Mouse (Mus musculus): Measurements from ENCODE around the gene Ifi203.
"Not testable (repeated sequence)": the region's sequence is repeated elsewhere in the genome, so short reads cannot be mapped to it uniquely, and the experiment has no call there.

The Ifi203 gene

DNA sequence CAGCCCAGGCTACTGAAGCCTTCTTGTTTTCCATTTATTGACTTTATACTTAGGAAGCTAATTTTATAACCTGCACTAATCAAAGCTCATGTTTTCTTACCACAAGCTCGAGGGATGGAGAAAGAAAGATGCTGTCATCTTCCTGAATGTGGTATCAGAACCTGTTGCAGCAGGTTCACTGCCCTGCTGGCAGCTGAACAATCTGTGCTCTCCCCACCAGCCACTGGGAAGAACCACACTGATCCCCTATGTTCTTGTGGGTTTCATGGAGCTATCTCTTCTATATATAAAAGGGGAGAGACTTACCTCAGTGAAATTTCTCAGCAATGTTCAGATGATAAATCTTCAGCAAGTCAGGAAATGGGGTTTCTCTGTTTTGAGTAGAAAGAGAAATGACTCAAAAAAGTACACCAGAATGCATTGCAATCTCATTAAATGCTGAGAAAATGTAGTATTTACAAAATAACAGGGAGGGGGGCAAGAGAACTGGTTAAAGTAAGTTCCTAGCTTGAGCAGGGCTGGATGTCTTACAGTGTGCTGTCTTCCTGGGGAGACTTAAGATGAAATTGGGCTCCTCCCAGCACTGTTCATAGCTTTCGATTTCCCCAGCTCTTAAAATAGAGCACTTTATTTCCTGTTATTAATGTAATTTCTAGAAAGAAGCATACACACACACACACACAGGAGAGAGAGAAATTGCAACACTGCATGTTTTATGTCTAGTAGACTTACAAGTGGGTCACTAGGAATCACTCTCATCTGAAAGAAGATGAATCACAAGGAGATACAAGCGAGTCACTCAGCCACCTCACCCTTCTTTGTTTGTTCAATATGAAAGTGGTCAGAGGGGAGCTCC is at the start of gene Ifi203, which contains the start of gene Mndal:
Ifi203 (minus strand) TSS at position 749 of the 856 bp plus-strand sequence.
Mndal (minus strand) TSS at position 568 of the 856 bp plus-strand sequence.
- not testable (repeated sequence) for DNase-seq (ENCODE audit: low spot score)

DNA sequence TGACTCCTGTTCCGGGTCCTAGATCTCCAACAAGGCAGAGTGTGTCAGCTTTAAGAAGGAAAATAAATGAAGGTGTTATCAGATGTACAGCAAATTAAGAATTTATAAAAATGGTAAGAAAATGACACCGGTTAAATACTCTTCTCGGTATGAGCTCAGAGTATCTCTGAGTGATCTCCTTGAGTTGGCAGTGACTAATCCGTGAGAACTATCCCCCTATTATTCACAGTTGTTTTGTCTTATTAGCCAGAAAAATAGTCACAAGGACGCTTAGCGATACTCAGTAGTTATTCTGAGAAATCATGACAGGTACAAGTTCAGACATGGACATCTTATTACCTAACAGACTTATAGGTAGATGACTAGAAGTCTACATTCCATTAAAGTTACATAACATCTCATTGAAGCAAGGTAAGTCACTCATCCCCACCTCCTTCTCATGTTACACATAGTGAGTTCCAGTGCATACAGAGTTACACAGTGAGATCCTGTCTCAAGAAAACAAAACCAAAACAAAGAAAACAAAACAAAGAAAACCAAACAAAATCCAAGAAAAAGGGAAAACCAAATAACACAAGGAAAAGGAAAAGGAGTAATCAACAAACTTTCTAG is 40.3 kb upstream of the Ifi203 start, which contains the start of gene Ifi202b:
Ifi202b (minus strand) TSS at position 51 of the 612 bp plus-strand sequence.
- DNase-seq (ENCODE audit: low spot score) = not testable (repeated sequence)

DNA sequence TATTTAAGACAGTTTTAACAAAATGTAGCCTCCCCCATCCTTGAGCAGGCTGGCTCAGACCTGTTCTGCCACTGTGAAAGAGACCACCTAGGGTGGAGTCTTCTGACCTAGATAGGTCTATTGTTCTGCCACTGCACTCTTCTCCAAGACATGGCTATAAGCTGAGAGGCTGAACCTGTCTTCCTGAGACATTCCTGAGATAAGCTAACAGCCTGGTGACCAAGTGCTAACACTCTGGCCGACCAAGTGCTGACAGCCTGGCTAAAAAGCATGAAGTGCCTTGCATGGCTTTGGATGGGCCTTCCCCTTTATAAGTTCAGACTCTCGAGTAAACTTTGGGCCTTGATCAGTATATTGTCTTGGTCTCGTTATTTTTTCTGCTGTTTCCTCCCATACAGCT is 38.6 kb upstream of the Ifi203 start:
- DNase-seq (ENCODE audit: low spot score) = not testable (repeated sequence)

DNA sequence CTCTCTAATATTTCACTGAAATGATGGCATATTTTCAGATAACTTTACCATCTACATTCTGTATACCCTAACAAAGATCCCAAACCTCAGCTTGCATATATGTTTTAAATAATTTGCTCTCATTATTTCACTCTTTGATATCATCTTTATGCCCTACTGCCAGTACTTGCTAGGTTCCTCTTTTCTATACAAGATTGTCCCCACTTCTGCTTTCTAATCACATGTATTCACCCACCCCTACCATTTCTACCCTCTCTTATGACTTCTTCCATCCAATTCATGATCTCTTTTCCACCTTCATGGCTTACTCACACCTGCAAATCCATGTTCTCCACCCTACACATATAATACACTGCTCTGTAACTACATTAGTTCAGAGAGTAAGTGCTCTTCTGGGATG is 35.1 kb upstream of the Ifi203 start:
- DNase-seq (ENCODE audit: low spot score) = no peak

DNA sequence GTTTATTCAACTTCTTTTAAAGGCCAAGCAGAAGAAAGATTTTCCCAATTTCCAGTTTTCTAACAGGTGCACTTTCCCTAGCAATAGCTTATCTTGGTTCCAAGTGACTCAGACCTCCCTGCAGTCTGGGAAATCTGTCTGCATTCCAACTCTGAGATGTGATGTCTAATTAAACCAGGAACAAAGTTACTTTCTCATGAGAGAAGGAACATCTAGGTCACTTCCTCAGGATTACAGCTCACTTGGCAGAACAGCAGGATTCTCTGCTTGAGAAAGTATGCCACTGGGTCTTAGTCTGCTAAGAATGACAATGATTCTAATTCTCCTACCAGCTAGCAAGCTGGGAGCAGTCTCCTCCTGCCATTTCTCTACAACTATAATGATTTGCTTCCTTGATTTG is 30.6 kb upstream of the Ifi203 start:
- DNase-seq (ENCODE audit: low spot score) = no peak

DNA sequence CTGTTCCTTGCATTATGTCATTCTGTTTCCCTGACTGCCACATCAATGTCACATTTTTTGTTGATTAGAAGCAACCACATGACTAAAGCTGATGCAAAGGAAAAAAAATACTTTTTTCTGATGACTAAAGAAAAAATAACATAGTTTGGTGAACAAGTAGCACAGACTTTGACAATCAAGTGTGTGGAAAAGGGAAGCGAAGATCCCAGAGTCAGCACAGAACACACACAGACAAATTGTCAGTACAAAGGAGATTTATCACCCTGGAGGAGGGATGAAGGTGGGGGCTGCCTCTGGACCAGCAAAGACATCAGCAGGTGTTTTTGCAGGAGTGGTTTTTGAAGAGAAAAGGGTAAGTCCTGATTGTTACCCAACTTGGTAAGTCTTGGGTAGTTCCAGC is 19.0 kb upstream of the Ifi203 start:
- not testable (repeated sequence) for DNase-seq (ENCODE audit: low spot score)

DNA sequence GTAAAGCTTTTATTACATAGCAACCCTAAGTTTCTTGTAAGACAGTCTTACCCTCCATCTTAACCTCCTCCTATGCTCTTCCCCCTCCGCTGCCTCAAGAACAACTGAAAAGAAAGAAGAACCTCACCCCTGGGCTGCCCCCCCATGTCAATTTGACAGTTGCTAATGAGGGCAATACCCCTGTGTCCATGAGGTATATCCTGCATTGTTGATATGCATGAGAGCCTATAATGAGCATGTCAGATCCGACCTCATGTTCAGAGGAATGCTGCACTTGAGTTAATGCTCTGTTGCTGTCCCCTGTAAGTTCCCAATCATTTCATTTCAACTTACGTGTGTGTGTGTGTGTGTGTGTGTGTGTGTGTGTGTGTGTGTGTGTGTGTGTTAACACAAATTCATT is 17.5 kb upstream of the Ifi203 start:
- DNase-seq (ENCODE audit: low spot score) = not testable (repeated sequence)

DNA sequence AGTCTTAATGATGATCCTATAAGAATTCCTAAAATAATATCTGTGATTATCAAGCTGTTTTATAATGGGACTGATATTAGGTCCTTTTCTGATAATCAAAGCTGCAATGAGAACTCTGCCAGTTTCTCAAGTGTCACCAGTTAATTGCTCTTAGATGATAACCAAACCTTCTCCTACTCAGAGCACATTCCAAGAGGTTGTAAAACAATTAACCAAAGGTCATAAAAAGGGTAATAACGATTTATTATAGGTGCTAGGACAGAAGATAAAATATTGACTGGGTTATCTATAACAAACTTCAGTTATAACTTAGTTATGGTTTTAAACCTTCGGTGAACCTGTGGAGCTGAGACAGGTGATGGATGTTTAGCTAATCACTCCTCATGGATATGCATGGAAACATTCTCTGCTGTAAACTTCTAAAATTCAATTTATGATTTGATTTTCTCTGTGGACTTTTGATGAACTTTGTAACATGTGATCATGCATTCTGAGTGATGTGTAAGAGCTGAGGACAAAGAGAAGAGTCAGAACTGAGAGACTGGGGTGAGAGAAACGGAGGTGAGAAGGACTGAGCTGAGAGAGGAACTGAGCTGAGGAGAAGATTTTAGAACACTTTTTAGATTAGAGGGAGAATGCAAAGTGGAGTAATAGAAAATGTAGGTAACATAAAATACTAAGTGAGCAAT is 13.5 kb upstream of the Ifi203 start:
- DNase-seq (ENCODE audit: low spot score) = not testable (repeated sequence)

DNA sequence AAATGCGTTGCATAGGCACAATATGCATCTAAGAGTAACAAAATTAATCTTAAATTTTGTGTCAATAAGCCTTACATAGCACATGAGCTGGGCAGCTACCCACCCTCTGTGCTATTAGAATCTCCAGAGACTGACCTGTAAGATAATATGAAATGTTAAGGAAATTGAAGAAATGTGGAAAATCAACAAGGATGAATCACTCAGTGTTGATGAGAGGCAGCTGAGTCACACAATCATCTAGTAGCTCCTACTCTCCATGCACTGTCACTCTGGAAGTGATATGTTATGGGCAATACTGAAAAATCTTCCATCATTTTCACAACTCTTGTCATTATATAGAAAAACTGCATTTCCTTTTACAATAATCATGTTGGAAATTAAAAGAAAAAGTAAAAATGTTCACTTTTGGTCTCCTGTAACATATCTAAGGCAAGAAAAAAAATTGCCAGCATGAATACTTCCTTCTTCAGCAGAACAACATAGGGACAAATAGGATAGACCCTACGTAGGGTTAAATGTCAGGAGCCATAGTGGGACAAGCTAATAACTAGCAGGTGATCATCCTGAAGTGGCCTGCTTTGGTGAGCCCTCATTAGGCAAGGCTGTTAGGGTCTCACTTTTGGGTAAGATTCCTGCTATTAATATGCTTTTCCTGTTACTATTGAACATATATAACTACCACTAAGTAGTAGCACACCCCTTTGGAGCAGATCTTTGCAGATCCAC is 12.8 kb upstream of the Ifi203 start:
- no peak for DNase-seq (ENCODE audit: low spot score)

DNA sequence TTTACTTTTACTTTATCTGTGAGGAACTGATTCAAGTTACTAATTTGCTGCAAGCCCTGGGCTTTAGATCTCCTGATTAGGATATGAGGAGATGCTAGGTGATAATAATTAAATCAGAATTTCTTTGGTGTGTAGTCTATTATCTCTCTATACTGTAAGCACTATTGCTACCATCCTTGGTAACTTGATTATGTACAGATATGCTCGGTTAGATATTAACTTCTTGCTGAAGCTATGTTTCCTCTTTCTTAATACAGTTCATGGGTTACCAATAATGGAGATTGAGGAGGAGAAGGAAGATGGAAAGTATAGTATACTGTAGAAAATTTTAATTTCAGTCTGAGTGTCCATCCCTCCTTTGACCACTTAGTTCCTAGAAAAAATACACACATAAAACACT is 11.1 kb upstream of the Ifi203 start:
- DNase-seq (ENCODE audit: low spot score) = no peak

DNA sequence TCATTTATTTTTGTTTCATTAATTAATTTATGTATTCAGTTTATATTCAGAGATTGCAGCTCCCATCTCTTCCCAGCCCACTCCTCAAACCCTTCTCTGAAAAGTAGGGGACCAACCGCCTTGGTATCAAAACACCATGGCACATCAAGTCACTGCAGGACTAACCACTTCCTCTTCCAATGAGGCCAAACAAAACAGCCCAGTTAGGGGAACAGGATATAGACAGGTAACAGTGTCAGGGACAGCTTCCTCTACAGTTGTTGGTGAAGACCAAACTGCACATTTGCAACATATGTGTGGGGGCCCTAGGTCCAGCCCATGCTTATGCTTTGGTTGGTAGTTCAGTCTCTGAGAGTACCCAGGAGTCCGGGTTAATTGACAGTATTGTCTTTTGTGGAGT is 6.6 kb upstream of the Ifi203 start:
- DNase-seq (ENCODE audit: low spot score) = not testable (repeated sequence)

DNA sequence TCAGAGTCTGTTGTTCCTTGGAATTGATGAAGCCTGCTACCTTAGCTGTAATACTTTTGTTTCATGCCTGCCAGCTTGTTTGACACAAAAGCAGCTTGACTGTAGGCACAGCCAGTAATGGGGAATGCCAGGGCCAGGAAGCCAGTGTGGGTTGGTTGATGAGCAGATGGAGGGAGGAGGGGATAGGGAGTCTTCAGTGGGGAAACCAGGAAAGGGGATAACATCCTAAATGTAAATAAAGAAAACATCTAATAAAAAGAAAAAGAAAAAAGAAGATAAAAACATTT is 251 bp upstream of the Ifi203 start:
- DNase-seq (ENCODE audit: low spot score) = not testable (repeated sequence)

DNA sequence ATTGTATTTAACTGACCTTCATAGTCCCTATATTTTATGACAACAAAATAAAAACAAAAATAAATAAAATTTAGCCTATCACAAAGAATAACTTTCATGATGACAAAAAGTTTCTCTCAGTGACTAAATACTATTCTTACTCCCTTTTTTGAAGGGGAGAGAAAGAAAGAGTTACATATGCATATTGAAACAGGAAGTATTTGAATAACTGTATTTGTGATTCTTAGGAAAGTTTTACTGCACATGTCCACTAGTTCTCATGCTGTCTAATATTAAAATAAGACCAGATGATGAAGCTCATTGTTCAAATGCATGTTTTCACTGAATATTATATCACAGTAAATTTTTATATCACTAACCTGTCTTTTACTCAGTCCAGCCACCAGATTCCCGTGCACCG is 950 bp downstream of the Ifi203 start:
- DNase-seq (ENCODE audit: low spot score) = not testable (repeated sequence)

DNA sequence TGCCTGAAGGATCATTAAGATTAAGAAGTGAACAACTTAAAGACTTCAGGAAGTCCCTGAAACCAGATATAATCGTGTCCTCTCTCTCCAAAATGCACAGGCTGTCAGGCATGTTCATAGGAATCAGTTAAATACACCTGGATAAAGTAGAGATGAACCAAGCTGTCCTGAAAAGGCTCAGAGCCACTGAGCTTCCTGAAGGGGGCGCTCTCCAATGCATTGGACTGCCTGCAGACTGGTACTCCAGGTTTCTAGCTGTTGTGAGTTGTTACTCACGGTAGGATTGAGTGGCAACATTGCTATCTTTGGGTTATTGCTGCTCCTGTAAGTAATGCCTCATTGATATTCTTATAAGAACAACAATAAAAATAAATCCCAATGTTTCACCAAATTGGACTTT is 23.2 kb downstream of the Ifi203 start:
- DNase-seq (ENCODE audit: low spot score) = not testable (repeated sequence)

DNA sequence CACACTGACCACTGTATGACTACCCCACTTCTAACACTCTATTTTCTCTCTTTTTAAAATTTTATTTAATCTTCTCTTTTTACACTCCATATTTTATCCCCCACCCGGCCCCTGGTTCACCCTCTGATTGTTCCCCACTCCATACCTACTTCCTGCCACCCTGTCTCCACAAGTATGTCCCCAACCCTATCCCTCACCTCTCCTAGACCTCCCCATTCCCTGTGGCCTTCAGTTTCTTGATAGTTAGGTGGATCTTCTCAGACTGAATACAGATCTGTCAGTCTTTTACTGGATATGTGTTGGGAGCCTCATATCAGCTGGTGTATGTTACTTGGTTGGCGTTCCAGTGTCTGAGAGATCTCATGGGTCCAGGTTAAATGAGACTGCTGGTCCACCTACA is 27.9 kb downstream of the Ifi203 start:
- DNase-seq (ENCODE audit: low spot score) = no peak

DNA sequence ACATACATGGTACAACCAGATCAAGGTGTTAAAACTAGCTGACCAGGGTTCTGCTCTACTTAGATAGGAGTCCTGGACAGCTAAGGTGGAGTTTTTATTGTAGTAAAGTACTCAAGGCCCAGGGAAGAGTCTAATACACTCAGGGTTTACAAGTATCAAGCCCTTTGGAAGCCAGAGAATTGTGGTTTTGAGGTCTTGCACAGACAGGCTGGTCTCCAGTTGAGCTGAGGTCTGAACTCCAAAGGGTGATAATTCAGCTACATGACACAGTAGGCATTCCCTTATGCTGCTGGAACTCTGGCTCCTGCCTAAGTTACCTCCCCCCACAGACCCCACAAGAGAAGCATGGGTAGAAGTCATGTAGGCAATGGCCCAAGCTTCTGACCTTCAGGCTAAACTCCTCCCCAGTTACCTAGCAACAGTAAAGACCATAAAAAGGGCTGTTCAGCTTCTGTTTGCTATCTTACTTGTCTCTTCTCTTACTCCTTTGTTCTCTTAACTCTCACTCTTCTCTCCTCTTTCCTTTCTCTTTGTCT is 29.1 kb downstream of the Ifi203 start:
- not testable (repeated sequence) for DNase-seq (ENCODE audit: low spot score)

DNA sequence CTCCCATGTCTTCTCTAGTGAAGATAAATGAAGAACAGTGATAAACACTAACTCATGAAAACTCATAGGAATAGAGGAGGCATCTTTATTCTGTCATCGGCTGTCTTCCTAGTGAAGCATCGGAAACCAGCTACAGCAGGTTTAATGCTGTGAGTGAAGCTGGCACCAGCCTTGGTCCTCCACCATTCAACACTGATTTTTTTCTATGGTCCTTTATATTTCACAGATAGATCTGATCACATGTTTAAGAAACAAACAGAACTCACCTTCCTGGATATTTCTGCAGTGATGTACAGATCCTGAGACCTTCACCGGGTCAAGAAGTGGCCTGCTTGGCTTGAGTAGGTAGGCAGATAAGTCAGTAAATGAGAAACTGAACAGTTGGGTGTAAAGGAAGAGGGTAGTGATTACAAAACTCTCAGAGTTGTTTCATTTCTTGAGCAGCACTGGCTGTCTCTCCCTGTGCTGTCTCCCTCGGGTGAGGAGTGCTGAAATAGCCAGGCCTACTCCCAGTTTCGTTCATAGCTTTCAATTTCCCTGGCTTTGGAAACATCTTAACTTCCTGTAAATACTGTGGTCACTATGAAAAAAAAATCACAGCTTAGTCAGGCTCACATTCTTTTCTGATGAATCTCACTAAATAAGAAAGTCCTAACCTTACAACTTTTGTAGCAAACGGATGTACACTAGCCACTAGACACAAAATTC is 29.8 kb downstream of the Ifi203 start, which contains the start of gene Ifi211:
Ifi211 (minus strand) TSS at position 499 of the 708 bp plus-strand sequence.
- DNase-seq (ENCODE audit: low spot score) = not testable (repeated sequence)

DNA sequence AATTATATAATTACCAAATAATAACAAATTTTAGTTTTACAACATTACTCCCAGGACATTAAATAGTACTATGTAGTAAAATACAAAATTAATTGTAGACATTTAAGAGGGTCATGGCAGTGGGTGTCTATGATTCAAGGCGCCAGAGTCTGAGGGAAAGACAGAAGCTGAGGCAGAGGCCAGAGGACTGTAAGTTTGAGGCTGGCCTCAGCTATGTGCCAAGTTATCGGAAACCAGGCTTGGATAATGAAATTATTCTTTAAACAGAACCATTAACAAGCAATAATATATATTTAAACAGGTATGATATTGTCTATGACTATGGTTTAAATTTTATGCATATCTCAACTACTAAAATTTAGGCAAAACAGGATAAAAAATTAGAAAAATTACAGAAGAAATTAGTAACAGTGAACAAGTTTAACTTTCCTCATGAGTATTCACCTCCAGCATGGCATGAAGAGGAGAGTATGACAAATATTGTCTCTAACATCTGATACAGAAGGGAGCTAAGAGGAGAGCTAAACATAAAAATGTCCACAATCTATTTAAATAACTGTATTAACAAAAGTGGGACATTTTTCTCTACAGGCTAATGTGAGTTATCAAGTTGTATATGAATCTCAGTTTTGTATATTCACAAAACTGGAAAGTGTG is 30.5 kb downstream of the Ifi203 start:
- no peak for DNase-seq (ENCODE audit: low spot score)

DNA sequence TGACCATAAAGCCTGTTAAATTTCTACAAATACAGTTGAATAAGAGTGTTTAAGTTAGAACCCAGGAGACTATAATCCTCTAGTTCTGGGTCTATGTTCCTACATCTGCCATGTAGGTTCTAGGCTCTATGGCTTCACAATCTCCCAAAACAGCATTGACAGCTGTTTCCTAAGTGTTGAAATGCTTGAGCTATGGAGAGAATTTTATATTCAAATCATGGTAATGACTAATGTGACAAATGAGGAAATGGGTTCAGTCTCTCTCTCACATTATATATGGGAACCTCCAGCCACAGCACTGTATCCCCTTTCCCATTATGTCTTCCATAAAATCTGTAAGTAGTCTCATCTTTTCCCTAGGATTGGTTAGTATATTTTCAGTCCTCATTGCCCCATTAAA is 34.1 kb downstream of the Ifi203 start:
- DNase-seq (ENCODE audit: low spot score) = not testable (repeated sequence)

DNA sequence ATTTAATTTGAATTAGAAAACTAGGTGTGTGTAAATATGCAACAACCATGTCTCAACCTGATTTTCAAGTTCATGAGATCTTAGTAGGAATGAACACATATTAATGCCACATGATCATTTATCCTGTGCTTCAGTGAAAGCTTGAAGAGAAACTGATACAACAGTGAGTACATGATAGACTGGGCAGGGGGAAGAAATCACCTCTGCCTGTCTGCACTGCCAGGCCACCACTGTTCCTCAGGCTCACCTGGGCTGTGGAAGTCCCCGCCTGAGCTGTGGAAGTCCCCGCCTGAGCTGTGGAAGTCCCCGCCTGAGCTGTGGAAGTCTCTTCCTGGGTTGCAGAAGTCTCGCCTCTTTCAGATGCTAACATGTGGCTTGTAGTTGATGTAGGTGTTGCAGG is 36.6 kb downstream of the Ifi203 start:
- not testable (repeated sequence) for DNase-seq (ENCODE audit: low spot score)

DNA sequence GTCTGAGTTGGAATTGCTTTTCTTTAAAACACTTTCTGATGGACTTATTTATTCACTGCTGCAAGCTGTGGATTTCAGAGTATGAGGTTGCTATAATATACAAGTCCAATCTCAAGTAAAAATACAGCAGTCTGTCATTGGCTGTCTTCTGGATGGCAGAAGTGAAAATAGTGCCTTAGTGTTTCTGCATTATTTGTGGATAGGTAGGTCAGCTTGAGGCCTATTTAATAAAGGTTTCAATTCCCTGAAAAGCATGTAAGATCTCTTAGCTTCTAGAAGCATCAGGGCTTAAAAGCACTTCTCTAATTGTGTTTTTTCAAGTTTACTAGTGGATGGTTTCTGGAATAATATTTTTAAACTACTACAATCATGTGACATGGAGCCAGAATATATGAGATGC is 52.7 kb downstream of the Ifi203 start:
- not testable (repeated sequence) for DNase-seq (ENCODE audit: low spot score)
